Mouse (Mus musculus) MEL (cell line): ENCODE data around the gene Zdhhc21.

Source experiments
- CTCF ChIP-seq, 3 experiments: IDR thresholded peaks in 2 of 3; conservative IDR thresholded peaks in 1 of 3; 2 replicates each; pipeline ENCODE4 v1.5.1; 2011 to 2012; ENCODE audit warnings: low read length in 3 of 3, low read depth in 2 of 3, mild to moderate bottlenecking in 2 of 3, improper control_type of control experiment in 1 of 3, inconsistent platforms in 1 of 3, mixed read lengths in 1 of 3, moderate library complexity in 1 of 3; ENCODE audit not compliant: control insufficient read depth in 1 of 3, insufficient read depth in 1 of 3, poor library complexity in 1 of 3, severe bottlenecking in 1 of 3
- GATA1 ChIP-seq: IDR thresholded peaks from 2 replicates; pipeline ENCODE4 v1.6.1; 2011; ENCODE audit warnings: low read depth, low read length, improper control_type of control experiment
- MAFK ChIP-seq: IDR thresholded peaks from 2 replicates; pipeline ENCODE4 v1.6.1; 2011; ENCODE audit warnings: low read depth, mild to moderate bottlenecking, low read length, improper control_type of control experiment, borderline replicate concordance
- MYC ChIP-seq: IDR thresholded peaks from 2 replicates; pipeline ENCODE4 v1.6.1; 2011; ENCODE audit warnings: low read depth, mild to moderate bottlenecking, low read length, improper control_type of control experiment, moderate library complexity
- NELFE ChIP-seq: IDR thresholded peaks from 2 replicates; pipeline ENCODE4 v1.6.1; 2011; ENCODE audit warnings: low read depth, low read length, improper control_type of control experiment
- POLR2A ChIP-seq, 2 experiments: IDR thresholded peaks; 2 replicates each; pipeline ENCODE4 v1.6.1; 2011 to 2012; ENCODE audit warnings: low read length in 2 of 2, mild to moderate bottlenecking in 2 of 2, control low read depth in 1 of 2, improper control_type of control experiment in 1 of 2, low read depth in 1 of 2, moderate library complexity in 1 of 2; ENCODE audit not compliant: control insufficient read depth in 1 of 2, insufficient read depth in 1 of 2, poor library complexity in 1 of 2
- UBTF ChIP-seq: IDR thresholded peaks from 2 replicates; pipeline ENCODE4 v1.6.1; 2012; ENCODE audit warnings: low read depth, mild to moderate bottlenecking, inconsistent platforms, low read length, improper control_type of control experiment, moderate library complexity, borderline replicate concordance; ENCODE audit not compliant: insufficient read depth
- ZMIZ1 ChIP-seq: IDR thresholded peaks from 2 replicates; pipeline ENCODE4 v1.6.1; 2012; ENCODE audit warnings: low read depth, mild to moderate bottlenecking, inconsistent platforms, low read length, improper control_type of control experiment, moderate library complexity

DNA sequence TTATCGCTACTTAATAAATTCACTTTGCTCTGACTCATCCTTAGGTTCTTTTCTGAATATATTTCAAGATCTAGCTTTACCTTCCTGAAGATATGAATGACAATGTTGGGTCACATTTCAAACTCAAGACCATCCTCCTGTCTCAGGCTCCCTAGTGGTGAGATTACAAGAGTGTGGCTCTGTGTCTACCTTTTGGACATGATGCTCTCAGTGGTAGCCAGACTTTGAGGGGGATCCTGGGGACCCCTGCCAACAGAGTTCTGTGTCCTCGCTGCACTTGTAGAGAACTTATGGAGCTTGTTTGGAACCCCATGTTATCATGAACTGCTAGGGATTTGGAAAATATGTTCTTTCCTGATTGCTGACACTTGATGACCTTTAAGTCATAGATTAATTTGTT is 1.7 kb upstream of the Zdhhc21 start:
- TF ChIP-seq MAFK = no peak
- TF ChIP-seq POLR2A (IDR thresholded peaks at IDR 0.05; ENCODE audit: control insufficient read depth in 1 of 2, insufficient read depth in 1 of 2, low read depth in 1 of 2, low read length in 2 of 2, poor library complexity in 1 of 2) = no peak
- TF ChIP-seq ZMIZ1 = no peak
- no peak for TF ChIP-seq MYC
- no peak for TF ChIP-seq NELFE
- no peak for TF ChIP-seq UBTF
- no peak for TF ChIP-seq CTCF (IDR thresholded peaks at IDR 0.05 in 2 of 3, conservative IDR thresholded peaks at IDR 0.05 in 1 of 3; ENCODE audit: control insufficient read depth in 1 of 3, insufficient read depth in 1 of 3, low read depth in 2 of 3, low read length in 3 of 3, poor library complexity in 1 of 3, severe bottlenecking in 1 of 3)
- TF ChIP-seq GATA1 = no peak
